17 mouse cellular contexts compared by ENCODE assay signal in genomic region chr12:53995710-53996109, GRCm38 (mm10).
DNase-seq lines count a peak whose midpoint lies in the region; ATAC-seq and TF ChIP-seq lines count a peak whose summit lies in the region.
"Had no signal": no experiment of that assay in that cellular context is flagged by ENCODE, and none has a peak within 500 bp of the region (broad histone marks: within the 10 kb centered on the region; RNA-seq: fewer than 3 reads in every experiment).

No protein-coding gene starts in this region.

- intact Hi-C loops in gastrocnemius, postnatal 14 days (cut with DNase I; ENCODE audit: low total_unique reads): no loop called here

- H3K4me2 ChIP-seq in heart, embryonic 16.5 days (ENCODE audit: low read depth, low read length): peak overlapping the region; percentile 25; the same call in 1 of the 2 replicates
- H3K4me2 ChIP-seq: embryonic facial prominence, embryonic 12.5 days had no signal

- DNase-seq in gastrocnemius, postnatal 14 days: peak; percentile 4
- DNase-seq in gastrocnemius, adult 8-10 months (ENCODE audit: low spot score in 2 of 2): no peak
- no peak for DNase-seq in layer of hippocampus, adult 2 months (ENCODE audit: low spot score in 2 of 2)
- no peak for DNase-seq in layer of hippocampus, postnatal 10 days (ENCODE audit: low spot score in 2 of 2)
- peak; percentile 48 for DNase-seq in testis, postnatal 10 days (ENCODE audit: low spot score)
- DNase-seq in frontal cortex, postnatal 14 days (ENCODE audit: low spot score in 2 of 2): no peak
- DNase-seq: adrenal gland, postnatal 10 days; cerebellum, adult 11-12 months; kidney, adult 9 months; left cerebral cortex, postnatal 4 days; lung, adult 18-20 months; retina, postnatal 1 day; thymus, adult 18-20 months had no signal

- H3K9me3 ChIP-seq in heart, embryonic 16.5 days (replicated peaks; ENCODE audit: control insufficient read depth, low read length): no peaks in the 10 kb centered on the region
- H3K9me3 ChIP-seq: embryonic facial prominence, embryonic 12.5 days had no signal

- peaks cover 3% of the 10 kb centered on the region; the same call in 1 of the 2 replicates for H3K4me1 ChIP-seq in heart, embryonic 16.5 days (ENCODE audit: control insufficient read depth, insufficient read depth, low read length)

- no peak overlapping the region; the same call in 1 of the 2 replicates for H3K4me3 ChIP-seq in layer of hippocampus, adult 2 months
- H3K4me3 ChIP-seq in heart, embryonic 16.5 days (ENCODE audit: low read length): no peak overlapping the region
- H3K4me3 ChIP-seq: embryonic facial prominence, embryonic 12.5 days; heart, adult 2 months; myocyte had no signal

- no peak overlapping the region for H3K9ac ChIP-seq in heart, embryonic 16.5 days (ENCODE audit: low read length)
- H3K9ac ChIP-seq: embryonic facial prominence, embryonic 12.5 days had no signal

- H3K27me3 ChIP-seq in heart, embryonic 16.5 days (ENCODE audit: control insufficient read depth, insufficient read depth, low read length): no peaks in the 10 kb centered on the region
- H3K27me3 ChIP-seq: embryonic facial prominence, embryonic 12.5 days had no signal

- peak; percentile 55; the same call in 1 of the 2 replicates for ATAC-seq in heart, embryonic 16.5 days (replicated peaks; ENCODE audit: extremely low read depth, insufficient read depth, low FRiP score)

- TF ChIP-seq CTCF in layer of hippocampus, adult 2 months (conservative IDR thresholded peaks at IDR 0.05): no peak

- 37% methylated on average over 5 of the region's 5 CpGs for WGBS in heart, embryonic 16.5 days

- no peaks in the 10 kb centered on the region for H3K36me3 ChIP-seq in heart, embryonic 16.5 days (ENCODE audit: control insufficient read depth, insufficient read depth)
- H3K36me3 ChIP-seq: embryonic facial prominence, embryonic 12.5 days had no signal

- peak overlapping the region; percentile 53; the same call in 1 of the 2 replicates for H3K27ac ChIP-seq in layer of hippocampus, adult 2 months
- no peak overlapping the region for H3K27ac ChIP-seq in heart, embryonic 16.5 days (ENCODE audit: low read length)
- H3K27ac ChIP-seq: embryonic facial prominence, embryonic 12.5 days; heart, adult 2 months had no signal

Comparison
In these comparisons a context has a peak if more than half of its experiments do, and no peak if none do; other contexts are left out.
1. DNase-seq: peak in gastrocnemius, postnatal 14 days (single experiment) and testis, postnatal 10 days (single experiment); none in gastrocnemius, adult 8-10 months (0 of 2), layer of hippocampus, adult 2 months (0 of 2), layer of hippocampus, postnatal 10 days (0 of 2) and frontal cortex, postnatal 14 days (0 of 2).